Comparison of ENCODE assay signal across 8 mouse cellular contexts in genomic region chr11:35979733-35980410, GRCm38 (mm10). TPM values are rescaled to one million over a fixed set of nuclear protein-coding genes. Genes with fewer than 3 reads are reported as not detected.
A peak's percentile ranks its signal among the peaks of the same experiment; 100 is the strongest.
DNase-seq lines count a peak whose midpoint lies in the region; ATAC-seq and TF ChIP-seq lines count a peak whose summit lies in the region.

No protein-coding gene starts in this region.

- no peak for DNase-seq in cerebellum, adult 11 months
- DNase-seq in thymus, postnatal 4 days: peak; percentile 24
- no peak for DNase-seq in thymus, postnatal 10 days (ENCODE audit: low spot score in 2 of 2)
- no peak for DNase-seq in liver, embryonic 14.5 days (ENCODE audit: low read depth in 3 of 3, low spot score in 3 of 3)
- no peak for DNase-seq in frontal cortex, adult 2 months (ENCODE audit: extremely low spot score in 1 of 2, low spot score in 1 of 2)

- TF ChIP-seq CTCF in liver, embryonic 14.5 days (IDR thresholded peaks at IDR 0.05; ENCODE audit: low read depth): no peak

- H3K9ac ChIP-seq in hindbrain, embryonic 12.5 days: peak overlapping the region; percentile 91
- H3K9ac ChIP-seq in liver, embryonic 14.5 days (replicated peaks): no peak overlapping the region
- peak overlapping the region; percentile 82 for H3K9ac ChIP-seq in stomach, embryonic 16.5 days (ENCODE audit: low read length)

- H3K4me2 ChIP-seq in hindbrain, embryonic 12.5 days (replicated peaks): peak overlapping the region; percentile 89
- H3K4me2 ChIP-seq in liver, embryonic 14.5 days (ENCODE audit: low read depth): peak overlapping the region; percentile 41
- H3K4me2 ChIP-seq in stomach, embryonic 16.5 days (ENCODE audit: low read depth, low read length): peak overlapping the region; percentile 83

- H3K36me3 ChIP-seq in hindbrain, embryonic 12.5 days: no peaks in the 10 kb centered on the region
- no peaks in the 10 kb centered on the region for H3K36me3 ChIP-seq in liver, embryonic 14.5 days (replicated peaks; ENCODE audit: control insufficient read depth, insufficient read depth, low read depth)
- H3K36me3 ChIP-seq in stomach, embryonic 16.5 days (ENCODE audit: control insufficient read depth, insufficient read depth, low read length): no peaks in the 10 kb centered on the region

- TF ChIP-seq EP300 in liver, embryonic 14.5 days (IDR thresholded peaks at IDR 0.05; ENCODE audit: low read depth): no peak

- H3K9me3 ChIP-seq in hindbrain, embryonic 12.5 days (replicated peaks): no peaks in the 10 kb centered on the region
- no peaks in the 10 kb centered on the region for H3K9me3 ChIP-seq in liver, embryonic 14.5 days (ENCODE audit: control insufficient read depth, low read length)
- no peaks in the 10 kb centered on the region for H3K9me3 ChIP-seq in stomach, embryonic 16.5 days (replicated peaks; ENCODE audit: control insufficient read depth, low read length)

- H3K27me3 ChIP-seq in hindbrain, embryonic 12.5 days: peaks cover 30% of the 10 kb centered on the region
- peaks cover 36% of the 10 kb centered on the region for H3K27me3 ChIP-seq in liver, embryonic 14.5 days (ENCODE audit: control insufficient read depth, insufficient read depth, low read length)
- peaks cover 9% of the 10 kb centered on the region for H3K27me3 ChIP-seq in stomach, embryonic 16.5 days (ENCODE audit: control insufficient read depth, insufficient read depth, low read length)

- 1% methylated on average over 42 of the region's 66 CpGs for WGBS in hindbrain, embryonic 12.5 days
- WGBS in liver, embryonic 14.5 days (ENCODE audit: insufficient replicate concordance): 2% methylated on average over 56 of the region's 66 CpGs
- WGBS in stomach, embryonic 16.5 days: under 1% methylated on average over 56 of the region's 66 CpGs

- H3K27ac ChIP-seq in hindbrain, embryonic 12.5 days: peak overlapping the region; percentile 66; the same call in 1 of the 2 replicates
- no peak overlapping the region for H3K27ac ChIP-seq in liver, embryonic 14.5 days
- H3K27ac ChIP-seq in stomach, embryonic 16.5 days (ENCODE audit: low read length): peak overlapping the region; percentile 70

- ATAC-seq in cerebellum, adult (ENCODE audit: insufficient number of reproducible peaks, low FRiP score, low TSS enrichment): peak; percentile 40
- ATAC-seq in hindbrain, embryonic 12.5 days (ENCODE audit: low FRiP score): peak; percentile 53
- no peak for ATAC-seq in liver, embryonic 14.5 days (ENCODE audit: insufficient read depth)
- peak; percentile 51 for ATAC-seq in stomach, embryonic 16.5 days (ENCODE audit: insufficient read depth, low FRiP score)

- peaks cover 40% of the 10 kb centered on the region for H3K4me1 ChIP-seq in hindbrain, embryonic 12.5 days
- peaks cover 0 to 5% of the 10 kb centered on the region in 2 experiments; a peak in 1 of 4 replicates for H3K4me1 ChIP-seq in liver, embryonic 14.5 days (replicated peaks; ENCODE audit: control insufficient read depth in 2 of 2, insufficient read depth in 2 of 2, low read length in 1 of 2)
- H3K4me1 ChIP-seq in stomach, embryonic 16.5 days (ENCODE audit: control insufficient read depth, insufficient read depth, low read length): peaks cover 9% of the 10 kb centered on the region; the same call in 1 of the 2 replicates

- peak overlapping the region; percentile 86 for H3K4me3 ChIP-seq in hindbrain, embryonic 12.5 days
- H3K4me3 ChIP-seq in liver, embryonic 14.5 days (ENCODE audit: insufficient read depth in 1 of 2, low read depth in 2 of 2, low read length in 2 of 2): peak overlapping the region; percentile 44 to 52
- peak overlapping the region; percentile 77 for H3K4me3 ChIP-seq in stomach, embryonic 16.5 days (replicated peaks; ENCODE audit: low read length)

RNA-seq across cellular contexts. Expression of gene Wwc1, which starts 0.5 kb away (rescaled TPM):
- polyA plus RNA-seq in hindbrain, embryonic 12.5 days (2016; fragmentation: Nextera tagmentation; extraction: Ambion mirVana): 14.6 and 15.2 TPM in 2 replicates
- 1.7 and 2.5 TPM in 2 replicates for polyA plus RNA-seq in liver, embryonic 14.5 days (2012; rRNA removed)
- polyA plus RNA-seq in liver, embryonic 14.5 days (2014; fragmentation: Nextera tagmentation; extraction: Ambion mirVana): 0.65 and 0.85 TPM in 2 replicates
- polyA plus RNA-seq in stomach, embryonic 16.5 days (2015; fragmentation: Nextera tagmentation; extraction: Ambion mirVana): 5.0 and 5.8 TPM in 2 replicates
- polyA plus RNA-seq in frontal cortex, adult 2 months (2012; rRNA removed): 66.6 and 79.1 TPM in 2 replicates
